Mouse (Mus musculus): Measurements from ENCODE around the gene Nek6. TPM values are rescaled to one million over a fixed set of nuclear protein-coding genes. Genes with fewer than 3 reads are reported as not detected.

Nek6 gene
- total RNA-seq, 2 experiments from 2014 or later, result 29.4 to 29.8 TPM

- intact Hi-C loops (cut with DNase I), result no loop called here
- peak in 1 of 2 experiments; percentile 42 for DNase-seq (ENCODE audit: low spot score in 2 of 2)
Measured at GRCm38 (mm10) chr2:38504311-38504710, 7.1 kb upstream of the Nek6 start.

DNA sequence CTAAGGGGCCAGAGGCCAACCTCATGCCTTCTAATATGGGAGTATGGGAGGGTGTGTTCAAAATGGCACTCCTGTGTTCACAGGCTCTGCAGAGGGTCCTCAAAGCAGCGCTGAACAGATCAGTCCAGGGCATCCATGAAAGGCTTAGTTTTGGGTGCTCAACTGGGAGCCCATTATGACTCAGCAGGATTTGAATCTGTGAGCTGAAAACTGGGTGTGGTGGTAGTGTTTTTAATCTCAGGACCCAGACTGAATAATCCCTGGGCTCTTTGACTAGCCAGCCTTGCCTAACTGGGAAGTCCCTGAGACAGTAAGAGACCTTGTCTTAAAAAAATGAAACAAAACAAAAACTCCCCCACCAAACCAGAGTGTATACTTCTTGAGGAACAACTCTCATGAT is 4.3 kb upstream of the Nek6 start:
- DNase-seq (ENCODE audit: low spot score in 2 of 2), result no peak
- intact Hi-C loops (cut with DNase I), result no loop called here

DNA sequence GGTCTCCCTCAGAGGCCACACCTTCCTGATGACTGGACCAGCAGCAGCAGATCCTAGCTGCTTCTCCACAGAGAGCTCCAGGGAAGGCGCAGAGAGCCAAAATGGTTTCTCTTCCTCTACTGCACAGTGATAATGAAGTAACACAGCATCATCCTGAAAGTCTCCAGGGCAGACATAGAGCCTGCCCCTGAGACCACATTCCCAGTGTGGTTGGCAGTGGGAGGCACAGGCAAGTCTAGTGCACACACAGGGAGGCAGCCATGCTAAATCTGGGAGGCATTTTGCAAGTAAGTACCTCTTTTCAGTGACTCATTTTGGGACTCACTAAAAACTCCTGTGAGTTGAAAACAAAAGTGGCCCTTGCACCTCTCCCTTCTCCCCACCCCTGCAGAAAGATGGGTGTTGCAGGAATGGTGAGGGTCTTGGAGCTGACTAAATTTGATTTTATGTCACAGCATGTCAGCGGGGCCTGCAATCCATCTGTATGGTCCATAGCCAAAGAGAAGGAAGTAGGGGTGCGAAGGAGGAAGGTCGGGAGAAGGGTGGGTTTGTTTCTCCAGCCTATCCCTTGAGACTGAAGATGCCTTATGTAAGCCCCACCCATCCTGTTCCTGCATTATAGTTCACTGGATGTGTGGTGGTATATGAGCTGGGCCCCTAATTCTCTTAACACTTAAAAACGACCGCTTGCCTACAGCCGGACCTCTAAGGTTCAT is 2.3 kb upstream of the Nek6 start:
- DNase-seq (ENCODE audit: low spot score in 2 of 2), result peak in 1 of 2 experiments; percentile 19
- intact Hi-C loops (cut with DNase I), result no loop called here

GRCm38 (mm10) chr2:38510120-38510519 is 1.3 kb upstream of the Nek6 start:
- intact Hi-C loops (cut with DNase I), result loop anchor here (5.0 kb wide), 2 partner anchors 78 to 82 kb away; no protein-coding TSS in a partner anchor
- DNase-seq (ENCODE audit: low spot score in 2 of 2), result peak; percentile 35 to 83

DNA sequence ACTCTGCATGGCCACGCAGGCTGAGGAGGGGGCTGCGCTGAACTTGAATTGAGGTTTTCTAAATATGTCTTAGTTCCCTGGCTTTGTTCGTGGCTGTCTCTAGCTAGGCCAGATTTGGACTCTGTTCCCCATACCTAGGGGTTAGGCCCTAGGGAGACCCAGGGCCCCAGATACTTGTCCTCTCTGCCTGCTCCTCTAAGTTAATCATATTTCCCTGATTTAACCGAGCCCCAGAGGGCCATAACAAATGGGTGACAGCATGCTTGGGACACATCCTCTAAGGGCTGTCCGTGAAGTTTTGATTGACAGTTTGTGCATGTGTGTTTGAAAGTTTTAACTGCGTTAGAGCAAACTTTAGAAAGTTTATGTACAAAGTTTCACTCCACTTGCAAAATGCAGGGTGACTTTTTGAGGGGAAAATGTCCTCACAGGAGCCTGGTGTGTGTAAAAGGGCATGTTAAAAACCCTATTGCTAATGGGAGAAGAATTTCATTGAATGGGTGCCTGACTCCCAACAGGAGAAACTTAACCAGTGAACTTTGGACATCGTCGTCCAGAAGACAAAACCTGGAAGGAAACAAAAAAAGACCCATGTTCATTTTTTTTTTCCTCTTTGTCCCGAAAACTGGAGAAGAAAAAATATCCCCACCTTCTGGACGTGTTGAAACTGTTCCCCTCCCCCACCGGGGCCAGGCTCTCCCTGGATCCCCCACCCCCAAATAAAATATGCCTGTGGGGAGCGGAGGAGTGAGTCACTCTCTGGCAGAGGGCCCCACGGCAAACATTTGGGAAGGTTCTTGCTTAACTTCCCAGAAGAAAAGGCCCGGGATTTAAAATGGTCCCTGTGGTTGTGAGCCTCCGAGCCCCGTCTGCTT is 1.1 kb downstream of the Nek6 start:
- intact Hi-C loops (cut with DNase I), result loop anchor here (5.0 kb wide), 2 partner anchors 80 kb away; no protein-coding TSS in a partner anchor

DNA sequence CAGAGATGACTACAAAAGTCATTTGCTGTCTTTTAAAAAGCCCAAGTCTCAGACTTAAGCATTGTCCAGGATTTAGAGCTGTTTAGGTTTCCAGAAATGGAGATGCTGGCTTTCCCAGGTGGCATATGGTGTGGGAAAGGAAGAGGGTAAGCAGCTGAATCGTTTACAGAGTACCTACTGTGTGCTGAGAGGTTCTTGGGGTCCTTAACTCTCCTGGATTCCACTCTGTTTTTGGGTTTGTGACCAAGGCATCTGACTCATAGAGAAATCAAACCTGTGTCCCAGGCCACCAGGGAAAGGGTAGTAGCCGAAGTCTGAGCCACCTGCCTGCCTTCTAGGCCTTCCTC is 1.7 kb downstream of the Nek6 start:
- intact Hi-C loops (cut with DNase I), result loop anchor here (5.0 kb wide), 2 partner anchors 79 to 81 kb away; no protein-coding TSS in a partner anchor
- no peak for DNase-seq (ENCODE audit: low spot score in 2 of 2)

More for the DNA sequence above, 1.1 kb downstream of the Nek6 start:
- DNase-seq (ENCODE audit: low spot score in 2 of 2), result peak in 1 of 2 experiments; percentile 48

GRCm38 (mm10) chr2:38514411-38514810 is 3.0 kb downstream of the Nek6 start:
- intact Hi-C loops (cut with DNase I), result loop anchor here (5.0 kb wide), 2 partner anchors 78 to 82 kb away; no protein-coding TSS in a partner anchor

DNA sequence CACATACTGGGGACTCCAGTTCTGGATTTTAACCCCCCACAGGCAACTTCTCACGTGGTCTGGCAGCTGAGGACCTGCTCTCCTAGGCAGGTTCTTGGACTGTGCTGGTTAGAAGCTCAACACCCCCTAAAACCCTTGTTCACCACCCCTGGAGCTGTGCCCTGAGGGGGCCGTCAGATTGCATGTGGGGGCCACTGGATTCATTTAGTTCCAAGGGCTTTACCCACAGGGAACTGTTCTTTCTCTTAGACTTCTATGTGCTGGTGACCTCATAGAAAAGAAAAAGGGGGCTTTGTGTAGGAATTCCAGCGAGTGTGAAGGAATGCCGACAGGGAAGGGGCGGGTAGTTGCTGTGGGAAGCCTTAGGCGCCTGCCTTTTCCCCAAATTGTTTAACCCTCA is 4.0 kb downstream of the Nek6 start:
- intact Hi-C loops (cut with DNase I), result no loop called here
- no peak for DNase-seq (ENCODE audit: low spot score in 2 of 2)

More at GRCm38 (mm10) chr2:38514411-38514810, 3.0 kb downstream of the Nek6 start:
- DNase-seq (ENCODE audit: low spot score in 2 of 2), result no peak

DNA sequence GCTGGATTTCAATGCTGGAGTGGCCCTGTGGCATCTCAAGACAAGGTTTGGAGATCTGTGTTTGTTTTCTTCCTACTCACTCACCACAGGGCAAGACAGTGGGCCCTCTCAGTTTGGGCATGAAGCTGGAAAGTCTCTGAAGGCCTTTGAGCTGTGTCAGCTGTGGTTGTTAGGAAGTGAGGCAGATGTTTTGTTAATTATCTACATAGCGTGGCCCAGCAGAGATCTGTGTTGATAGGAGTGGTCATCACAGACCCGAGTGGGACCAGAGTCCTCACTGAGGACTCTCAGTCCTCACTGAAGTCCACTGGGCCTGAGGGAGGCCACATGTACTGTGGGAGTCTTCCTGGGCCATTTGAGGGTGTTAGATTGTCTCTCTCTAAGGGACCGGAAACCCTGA is 5.0 kb downstream of the Nek6 start:
- intact Hi-C loops (cut with DNase I), result no loop called here

GRCm38 (mm10) chr2:38517045-38517444 is 5.6 kb downstream of the Nek6 start:
- no peak for DNase-seq (ENCODE audit: low spot score in 2 of 2)
- intact Hi-C loops (cut with DNase I), result no loop called here

More for the DNA sequence above, 5.0 kb downstream of the Nek6 start:
- DNase-seq (ENCODE audit: low spot score in 2 of 2), result no peak

- no peak for DNase-seq (ENCODE audit: low spot score in 2 of 2)
- intact Hi-C loops (cut with DNase I), result no loop called here
Measured at GRCm38 (mm10) chr2:38518719-38519118, 7.3 kb downstream of the Nek6 start.

GRCm38 (mm10) chr2:38519934-38520333 is 8.5 kb downstream of the Nek6 start:
- intact Hi-C loops (cut with DNase I), result no loop called here
- no peak for DNase-seq (ENCODE audit: low spot score in 2 of 2)

DNA sequence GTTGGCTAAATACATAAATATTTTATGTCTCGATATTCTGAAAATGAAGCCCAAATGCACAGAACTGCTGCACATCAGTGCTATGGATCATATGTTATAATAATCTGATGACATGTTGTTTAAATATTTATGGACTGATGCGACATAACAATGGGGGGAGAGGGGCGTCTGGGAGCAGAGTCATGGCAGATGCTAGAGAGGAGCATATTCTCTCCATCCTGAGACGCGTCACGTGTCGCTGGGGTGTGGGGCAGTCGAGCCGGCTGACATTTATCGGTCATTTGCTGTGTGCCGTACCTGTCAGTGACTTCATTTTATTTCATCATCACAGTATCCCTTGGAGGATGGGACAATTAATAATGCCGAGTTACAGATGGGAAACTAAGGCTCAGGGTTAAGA is 10.2 kb downstream of the Nek6 start:
- intact Hi-C loops (cut with DNase I), result no loop called here
- DNase-seq (ENCODE audit: low spot score in 2 of 2), result no peak

- intact Hi-C loops (cut with DNase I), result no loop called here
- DNase-seq (ENCODE audit: low spot score in 2 of 2), result no peak
Measured at GRCm38 (mm10) chr2:38522354-38522753, 10.9 kb downstream of the Nek6 start.

- no peak for DNase-seq (ENCODE audit: low spot score in 2 of 2)
- intact Hi-C loops (cut with DNase I), result no loop called here
Measured at GRCm38 (mm10) chr2:38523781-38524445, 12.5 kb downstream of the Nek6 start.

DNA sequence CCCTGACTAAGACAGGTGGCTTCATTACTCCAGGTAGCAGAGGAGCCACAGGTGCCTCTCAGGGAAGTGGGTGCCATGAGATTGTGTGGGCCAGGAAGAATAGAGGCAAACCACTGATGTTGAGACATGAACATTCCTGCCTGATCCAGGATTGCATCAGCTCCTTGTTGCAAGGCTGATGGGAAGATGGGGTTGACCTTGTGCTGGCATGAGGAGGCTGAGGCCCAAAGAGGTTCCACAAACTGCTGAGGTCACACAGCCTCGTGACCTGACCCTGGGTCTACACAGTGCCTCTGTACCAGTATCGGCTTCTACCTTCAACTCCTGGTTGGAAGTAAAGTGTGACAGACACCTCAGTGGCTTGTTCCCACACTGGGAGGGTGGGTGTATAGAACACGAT is 13.6 kb downstream of the Nek6 start:
- intact Hi-C loops (cut with DNase I), result no loop called here
- DNase-seq (ENCODE audit: low spot score in 2 of 2), result no peak

- intact Hi-C loops (cut with DNase I), result no loop called here
- peak in 1 of 2 experiments; percentile 63 for DNase-seq (ENCODE audit: low spot score in 2 of 2)
Measured at GRCm38 (mm10) chr2:38529582-38530152, 18.2 kb downstream of the Nek6 start.

GRCm38 (mm10) chr2:38530955-38531381 is 19.5 kb downstream of the Nek6 start:
- intact Hi-C loops (cut with DNase I), result no loop called here
- DNase-seq (ENCODE audit: low spot score in 2 of 2), result no peak

- DNase-seq (ENCODE audit: low spot score in 2 of 2), result no peak
- intact Hi-C loops (cut with DNase I), result no loop called here
Measured at GRCm38 (mm10) chr2:38533322-38533721, 21.9 kb downstream of the Nek6 start.

- intact Hi-C loops (cut with DNase I), result no loop called here
- DNase-seq (ENCODE audit: low spot score in 2 of 2), result no peak
Measured at GRCm38 (mm10) chr2:38533767-38534166, 22.3 kb downstream of the Nek6 start.
